Mouse (Mus musculus) heart, adult 18-20 months (tissue): ENCODE results near the gene Tsga10ip. TPM values are rescaled to one million over a fixed set of nuclear protein-coding genes. Genes with fewer than 3 reads are reported as not detected.

Experiments
- DNase-seq, 2 experiments: peaks; one replicate each; pipeline ENCODE4 v3.0.0; 2021 to 2022; ENCODE audit warnings: mixed read lengths in 1 of 2
- long read RNA-seq, 2 experiments: library from polyadenylated mRNA; stranded (forward); transcript quantifications; one replicate each; pipeline ENCODE4 v2.0.0; 2021
- total RNA-seq, 2 experiments: library from RNA; stranded (reverse); gene quantifications; 2 replicates each; pipeline ENCODE4 v1.2.3; 2021

Tsga10ip gene
- under 1 TPM in 1 of 2 experiments, not detected in 1; 0.59 TPM for total RNA-seq
- long read RNA-seq, experiment 1, result 0 reads
- long read RNA-seq, experiment 2, partial matches to known transcripts, result 1 of 1 reads
- long read RNA-seq, experiment 2, other reads (novel, unspliced or antisense), result 0 of 1 reads

GRCm38 (mm10) chr19:5402293-5402692, at the start of gene Tsga10ip:
Tsga10ip (minus strand) TSS chr19:5402526.
- no peak for DNase-seq

GRCm38 (mm10) chr19:5451766-5452165, 49.4 kb upstream of the Tsga10ip start:
- DNase-seq, result no peak

GRCm38 (mm10) chr19:5449673-5450072, 47.3 kb upstream of the Tsga10ip start:
- DNase-seq, result no peak

GRCm38 (mm10) chr19:5448354-5449150, 46.2 kb upstream of the Tsga10ip start:
- peak in 1 of 2 experiments; percentile 36 for DNase-seq

GRCm38 (mm10) chr19:5447515-5448353, 45.4 kb upstream of the Tsga10ip start, which contains the start of gene Fosl1:
Fosl1 (plus strand) TSS chr19:5447547.
- DNase-seq, result peak; percentile 69 to 82

GRCm38 (mm10) chr19:5445747-5446146, 43.4 kb upstream of the Tsga10ip start:
- DNase-seq, result no peak

- DNase-seq, result no peak
These were observed 42.6 kb upstream of the Tsga10ip start for GRCm38 (mm10) chr19:5444954-5445353.

GRCm38 (mm10) chr19:5444371-5444908, 42.1 kb upstream of the Tsga10ip start:
- DNase-seq, result no peak

GRCm38 (mm10) chr19:5433951-5434350, 31.6 kb upstream of the Tsga10ip start:
- DNase-seq, result no peak

- peak; percentile 74 for DNase-seq
These were observed 30.9 kb upstream of the Tsga10ip start for GRCm38 (mm10) chr19:5432992-5433852.

GRCm38 (mm10) chr19:5431911-5432464, 29.7 kb upstream of the Tsga10ip start:
- peak; percentile 57 to 70 for DNase-seq

GRCm38 (mm10) chr19:5430408-5430807, 28.1 kb upstream of the Tsga10ip start:
- DNase-seq, result no peak

GRCm38 (mm10) chr19:5429806-5430205, 27.5 kb upstream of the Tsga10ip start:
- peak in 1 of 2 experiments; percentile 70 for DNase-seq

- DNase-seq, result no peak
These were observed 26.9 kb upstream of the Tsga10ip start for GRCm38 (mm10) chr19:5429219-5429618.

GRCm38 (mm10) chr19:5428083-5428482, 25.8 kb upstream of the Tsga10ip start:
- DNase-seq, result peak in 1 of 2 experiments; percentile 52

- DNase-seq, result no peak
These were observed 24.4 kb upstream of the Tsga10ip start for GRCm38 (mm10) chr19:5426640-5427290.

GRCm38 (mm10) chr19:5425906-5426565, 23.7 kb upstream of the Tsga10ip start:
- DNase-seq, result no peak

GRCm38 (mm10) chr19:5424782-5425741, 22.7 kb upstream of the Tsga10ip start, which contains the start of the genes Drap1 and AI837181:
Drap1 (minus strand) TSS chr19:5424979.
AI837181 (plus strand) TSS chr19:5425144.
- peak; percentile 96 to 97 for DNase-seq
